Mouse (Mus musculus) liver, embryonic 14.5 days (tissue): ENCODE results near the gene Adgrl2. TPM values are rescaled to one million over a fixed set of nuclear protein-coding genes. Genes with fewer than 3 reads are reported as not detected.

ENCODE experiments used
- ATAC-seq: fragments of 200-750 bp; cut with Nextera tagmentation; 2 replicates; pipeline ENCODE4 v1.8.0; 2017; ENCODE audit warnings: moderate number of reproducible peaks, mild to moderate bottlenecking, moderate library complexity; ENCODE audit not compliant: insufficient read depth
- DNase-seq, 3 experiments: peaks; one replicate each; pipeline ENCODE4 v3.0.0-alpha.2; 2012 to 2013; ENCODE audit warnings: low read depth in 3 of 3, low spot score in 3 of 3
- H3K27ac ChIP-seq: fragments of 300-500 bp; sonication (generic); 2 replicates; pipeline ENCODE4 v1.5.1; 2014; ENCODE audit warnings: moderate library complexity, mild to moderate bottlenecking, control low read depth, inconsistent platforms
- H3K27me3 ChIP-seq: fragments of 300-500 bp; sonication (generic); 2 replicates; pipeline ENCODE4 v1.6.1; 2014; ENCODE audit warnings: mild to moderate bottlenecking, low read length, moderate library complexity; ENCODE audit not compliant: control insufficient read depth, insufficient read depth
- H3K36me3 ChIP-seq: fragments of 300-500 bp; sonication (generic); replicated peaks from 2 replicates; pipeline ENCODE4 v1.6.1; 2014; ENCODE audit warnings: low read depth; ENCODE audit not compliant: control insufficient read depth, insufficient read depth
- H3K4me1 ChIP-seq, 2 experiments: fragments of 200-500 bp in 1 of 2; fragments of 300-500 bp in 1 of 2; sonication (generic) in 1 of 2; replicated peaks; 2 replicates each; pipeline ENCODE4 v1.6.1; 2012 to 2014; ENCODE audit warnings: antibody characterized with exemption in 1 of 2, inconsistent platforms in 1 of 2, low read length in 1 of 2; ENCODE audit not compliant: control insufficient read depth in 2 of 2, insufficient read depth in 2 of 2
- H3K4me2 ChIP-seq: fragments of 300-500 bp; sonication (generic); 2 replicates; pipeline ENCODE4 v1.6.1; 2014; ENCODE audit warnings: low read depth, mild to moderate bottlenecking, control low read depth, moderate library complexity
- H3K4me3 ChIP-seq, 2 experiments: fragments of 200-500 bp in 1 of 2; fragments of 300-500 bp in 1 of 2; sonication (generic) in 1 of 2; 2 replicates each; pipeline ENCODE4 v1.5.1; 2012 to 2014; ENCODE audit warnings: low read depth in 2 of 2, low read length in 2 of 2, mild to moderate bottlenecking in 2 of 2, control low read depth in 1 of 2, inconsistent platforms in 1 of 2, moderate library complexity in 1 of 2; ENCODE audit not compliant: insufficient read depth in 1 of 2
- H3K9ac ChIP-seq: fragments of 300-500 bp; sonication (generic); replicated peaks from 2 replicates; pipeline ENCODE4 v1.6.1; 2014; ENCODE audit warnings: mild to moderate bottlenecking, control low read depth, moderate library complexity
- H3K9me3 ChIP-seq: fragments of 300-500 bp; sonication (generic); 2 replicates; pipeline ENCODE4 v1.6.1; 2016; ENCODE audit warnings: low read length, mixed read lengths; ENCODE audit not compliant: control insufficient read depth
- CTCF ChIP-seq: IDR thresholded peaks from 2 replicates; pipeline ENCODE4 v1.5.1; 2016; ENCODE audit warnings: antibody characterized with exemption, low read depth, control low read depth
- EP300 ChIP-seq: IDR thresholded peaks from 2 replicates; pipeline ENCODE4 v1.6.1; 2016; ENCODE audit warnings: antibody characterized with exemption, low read depth
- WGBS: fragments of 180-500 bp; shearing (Covaris S2); extraction: QIAGEN DNeasy Blood & Tissue Kit; methylation state at CpG from one replicate; pipeline ENCODE4 v1.1.7; 2014; ENCODE audit not compliant: insufficient replicate concordance; 5-methylcytosine and 5-hydroxymethylcytosine counted together
- polyA plus RNA-seq, 2 experiments: library from polyadenylated mRNA; depleted of rRNA in 1 of 2; stranded (reverse) in 1 of 2; unstranded in 1 of 2; fragments of >200 nt; fragmentation: Nextera tagmentation in 1 of 2; extraction: Ambion mirVana in 1 of 2; gene quantifications; 2 replicates each; pipeline versions ENCODE4 v1.2.1 to v1.2.3; 2012 to 2014

The Adgrl2 gene
- polyA plus RNA-seq, 2 experiments: 3.2 to 3.8 TPM

DNA sequence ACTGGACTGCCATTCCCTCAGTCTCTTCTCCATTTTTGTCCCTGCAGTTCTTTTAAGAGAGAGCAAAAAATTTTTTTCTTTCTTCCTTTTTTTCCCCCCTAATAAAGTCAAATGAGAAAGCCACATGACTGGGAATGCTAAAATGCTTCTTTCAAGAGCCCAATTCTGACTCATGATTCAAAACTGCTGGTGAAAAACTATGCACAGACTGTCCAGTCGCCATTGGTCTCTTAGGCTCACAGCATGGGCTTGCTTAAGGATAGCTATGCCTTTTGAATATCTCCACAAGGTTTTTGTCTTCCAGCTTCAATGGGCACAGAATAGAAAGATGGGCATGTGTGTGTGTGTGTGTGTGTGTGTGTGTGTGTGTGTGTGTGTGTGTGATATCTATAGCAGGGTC lies 178.3 kb downstream of the Adgrl2 start:
- Histone ChIP-seq H3K9ac (no peak overlapping the region), H3K4me1 (no peaks in the 10 kb centered on the region), H3K4me2 (no peak overlapping the region), H3K27ac (no peak overlapping the region), H3K27me3 (no peaks in the 10 kb centered on the region), H3K9me3 (no peaks in the 10 kb centered on the region), H3K4me3 (no peak overlapping the region), H3K36me3 (no peaks in the 10 kb centered on the region)
- ATAC-seq: no peak
- 52% methylated on average over 1 of the region's 1 CpGs for WGBS
- DNase-seq: no peak
- TF ChIP-seq CTCF (no peak), EP300 (no peak)

DNA sequence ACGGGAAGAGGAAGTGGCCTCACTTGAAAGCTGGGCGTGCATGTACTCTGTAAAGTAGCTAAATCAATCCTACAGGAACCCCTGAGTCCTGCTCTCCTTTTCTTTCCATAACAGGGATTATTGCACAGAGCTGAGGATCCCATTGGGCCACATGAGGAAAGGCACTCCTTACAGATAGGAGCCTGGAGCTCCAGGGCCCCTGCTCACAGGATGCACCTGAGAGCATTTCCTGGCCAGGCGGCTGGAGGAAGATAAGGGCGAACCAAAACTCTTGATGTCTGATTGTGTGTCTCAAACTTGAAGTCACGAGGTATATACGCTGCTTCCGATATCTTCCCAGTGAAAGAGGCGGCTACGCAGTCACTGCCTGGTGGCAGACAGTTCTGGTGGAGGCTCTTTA lies 183.4 kb downstream of the Adgrl2 start:
- no peak overlapping the region for H3K4me3 ChIP-seq
- H3K27ac ChIP-seq: no peak overlapping the region
- WGBS: 7% methylated on average over 9 of the region's 9 CpGs
- no peaks in the 10 kb centered on the region for H3K4me1 ChIP-seq
- no peaks in the 10 kb centered on the region for H3K27me3 ChIP-seq
- TF ChIP-seq EP300 (no peak), CTCF (no peak)
- no peaks in the 10 kb centered on the region for H3K9me3 ChIP-seq
- DNase-seq: no peak
- no peaks in the 10 kb centered on the region for H3K36me3 ChIP-seq
- ATAC-seq: no peak
- no peak overlapping the region for H3K9ac ChIP-seq
- H3K4me2 ChIP-seq: no peak overlapping the region

- WGBS: 59% methylated on average over 10 of the region's 10 CpGs
Observed at GRCm38 (mm10) chr3:148793286-148793913, 197.0 kb downstream of the Adgrl2 start.

DNA sequence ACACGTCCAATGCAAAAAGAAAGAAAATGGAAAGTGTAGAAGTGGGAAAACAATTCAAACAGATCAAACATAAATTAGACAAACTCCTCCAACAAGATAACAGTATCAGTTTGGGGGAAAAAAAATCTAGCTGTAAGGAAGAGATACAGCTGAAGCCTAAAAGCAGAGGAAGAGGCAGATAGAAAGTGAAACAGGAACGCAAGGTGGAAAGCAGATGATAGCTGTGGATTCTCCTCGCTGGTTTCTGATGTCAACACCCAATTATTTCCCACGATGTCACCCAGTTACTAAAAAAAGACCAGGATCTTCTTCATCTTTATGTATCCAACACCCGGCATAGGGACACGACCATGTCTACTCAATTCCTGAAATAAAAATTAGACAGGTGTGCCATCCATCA lies 220.0 kb downstream of the Adgrl2 start:
- Histone ChIP-seq H3K9me3 (no peaks in the 10 kb centered on the region), H3K4me1 (no peaks in the 10 kb centered on the region), H3K4me3 (no peak overlapping the region), H3K9ac (no peak overlapping the region), H3K36me3 (no peaks in the 10 kb centered on the region), H3K27ac (no peak overlapping the region), H3K4me2 (no peak overlapping the region), H3K27me3 (no peaks in the 10 kb centered on the region)
- ATAC-seq (no peak), DNase-seq (no peak)
- no peak for TF ChIP-seq CTCF
- 41% methylated on average over 6 of the region's 6 CpGs for WGBS

More at GRCm38 (mm10) chr3:148793286-148793913, 197.0 kb downstream of the Adgrl2 start:
- no peak overlapping the region for H3K9ac ChIP-seq
- no peaks in the 10 kb centered on the region for H3K9me3 ChIP-seq
- no peak overlapping the region for H3K4me3 ChIP-seq
- H3K4me1 ChIP-seq: no peaks in the 10 kb centered on the region
- H3K27me3 ChIP-seq: no peaks in the 10 kb centered on the region
- DNase-seq (no peak), ATAC-seq (no peak)
- no peak overlapping the region for H3K4me2 ChIP-seq
- no peaks in the 10 kb centered on the region for H3K36me3 ChIP-seq
- TF ChIP-seq CTCF (no peak), EP300 (no peak)
- H3K27ac ChIP-seq: no peak overlapping the region
